Mouse (Mus musculus) lung, adult 2 months (tissue): ENCODE data around the gene Gm20219.

Source experiments
- CTCF ChIP-seq: fragments of 200-500 bp; IDR thresholded peaks from 2 replicates; pipeline ENCODE4 v1.5.1; 2011; ENCODE audit warnings: mild to moderate bottlenecking, low read length, control low read depth; ENCODE audit not compliant: insufficient read depth
- POLR2A ChIP-seq: fragments of 200-500 bp; IDR thresholded peaks from 2 replicates; pipeline ENCODE4 v1.6.1; 2011; ENCODE audit warnings: low read depth, mild to moderate bottlenecking, control low read depth, low read length, borderline replicate concordance; ENCODE audit errors: extremely low read depth

GRCm38 (mm10) chr17:56567370-56567769, 13.2 kb upstream of the Gm20219 start:
- TF ChIP-seq CTCF (no peak), POLR2A (no peak)
